Mouse (Mus musculus): Measurements from ENCODE around the gene Smarcc1. TPM values are rescaled to one million over a fixed set of nuclear protein-coding genes. Genes with fewer than 3 reads are reported as not detected.

Gene Smarcc1
- polyA plus RNA-seq, 1 experiment from 2014 or later: 80.7 TPM

DNA sequence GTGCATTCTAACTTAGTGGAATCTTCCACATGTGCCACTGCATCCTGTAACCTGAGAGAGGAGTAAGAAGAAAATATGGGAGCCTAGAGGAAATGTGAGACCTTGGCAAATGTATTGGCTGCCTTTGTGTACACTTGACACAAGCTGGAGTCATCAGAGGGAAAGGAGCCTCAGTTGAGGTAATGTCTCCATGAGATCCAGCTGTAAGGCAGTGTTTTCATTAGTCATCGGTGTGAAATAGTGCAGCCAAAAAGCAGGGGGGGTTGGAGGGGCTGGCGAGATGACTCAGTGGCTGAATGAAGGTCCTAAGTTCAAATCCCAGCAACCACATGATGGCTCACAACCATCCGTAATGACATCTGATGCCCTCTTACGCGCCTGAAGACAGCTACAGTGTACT is 44.9 kb downstream of the Smarcc1 start:
- no peak for ATAC-seq (ENCODE audit: insufficient number of reproducible peaks, insufficient read depth, low FRiP score, low read depth)
- Histone ChIP-seq H3K4me2 (ENCODE audit: low read length) (no peak overlapping the region), H3K4me3 (ENCODE audit: control insufficient read depth in 1 of 2, insufficient read depth in 1 of 2, low read depth in 1 of 2, low read length in 2 of 2) (no peak overlapping the region), H3K36me3 (ENCODE audit: control insufficient read depth, insufficient read depth, low read length) (peaks cover 59% of the 10 kb centered on the region), H3K9me3 (ENCODE audit: control insufficient read depth, low read length) (no peaks in the 10 kb centered on the region), H3K9ac (ENCODE audit: low read length) (no peak overlapping the region), H3K27ac (replicated peaks in 1 of 2; ENCODE audit: control insufficient read depth in 1 of 2, insufficient read depth in 1 of 2, low read depth in 2 of 2, low read length in 2 of 2) (no peak overlapping the region), H3K27me3 (ENCODE audit: control insufficient read depth, insufficient read depth, low read length) (no peaks in the 10 kb centered on the region), H3K4me1 (ENCODE audit: control insufficient read depth in 2 of 2, insufficient read depth in 2 of 2, low read length in 2 of 2) (no peaks in the 10 kb centered on the region)
- 91% methylated on average over 5 of the region's 5 CpGs for WGBS

DNA sequence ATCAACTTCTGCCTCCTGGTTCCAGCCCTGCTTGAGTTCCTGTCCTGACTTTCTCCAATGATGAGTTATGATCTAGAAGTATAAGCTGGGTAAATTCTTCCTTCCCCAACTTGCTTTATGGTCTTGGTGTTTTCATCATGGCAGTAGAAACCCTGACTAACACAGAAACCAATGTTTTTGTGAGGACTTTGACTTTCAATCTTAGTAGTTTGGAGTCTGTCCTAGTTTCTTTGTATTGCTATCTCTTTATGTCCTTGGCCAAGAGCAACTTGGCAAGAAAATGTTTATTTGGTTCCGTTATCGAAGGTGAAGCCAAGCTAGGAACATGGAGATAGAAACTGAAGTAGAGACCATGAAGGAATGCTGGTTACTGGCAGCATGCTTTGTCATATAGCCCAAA is 45.6 kb downstream of the Smarcc1 start:
- Histone ChIP-seq H3K9me3 (ENCODE audit: control insufficient read depth, low read length) (no peaks in the 10 kb centered on the region), H3K4me3 (ENCODE audit: control insufficient read depth in 1 of 2, insufficient read depth in 1 of 2, low read depth in 1 of 2, low read length in 2 of 2) (no peak overlapping the region), H3K4me1 (ENCODE audit: control insufficient read depth in 2 of 2, insufficient read depth in 2 of 2, low read length in 2 of 2) (no peaks in the 10 kb centered on the region), H3K36me3 (ENCODE audit: control insufficient read depth, insufficient read depth, low read length) (peaks cover 59% of the 10 kb centered on the region), H3K27ac (replicated peaks in 1 of 2; ENCODE audit: control insufficient read depth in 1 of 2, insufficient read depth in 1 of 2, low read depth in 2 of 2, low read length in 2 of 2) (no peak overlapping the region), H3K9ac (ENCODE audit: low read length) (no peak overlapping the region), H3K4me2 (ENCODE audit: low read length) (no peak overlapping the region), H3K27me3 (ENCODE audit: control insufficient read depth, insufficient read depth, low read length) (no peaks in the 10 kb centered on the region)
- WGBS: 70% methylated on average over 2 of the region's 2 CpGs
- no peak for ATAC-seq (ENCODE audit: insufficient number of reproducible peaks, insufficient read depth, low FRiP score, low read depth)

DNA sequence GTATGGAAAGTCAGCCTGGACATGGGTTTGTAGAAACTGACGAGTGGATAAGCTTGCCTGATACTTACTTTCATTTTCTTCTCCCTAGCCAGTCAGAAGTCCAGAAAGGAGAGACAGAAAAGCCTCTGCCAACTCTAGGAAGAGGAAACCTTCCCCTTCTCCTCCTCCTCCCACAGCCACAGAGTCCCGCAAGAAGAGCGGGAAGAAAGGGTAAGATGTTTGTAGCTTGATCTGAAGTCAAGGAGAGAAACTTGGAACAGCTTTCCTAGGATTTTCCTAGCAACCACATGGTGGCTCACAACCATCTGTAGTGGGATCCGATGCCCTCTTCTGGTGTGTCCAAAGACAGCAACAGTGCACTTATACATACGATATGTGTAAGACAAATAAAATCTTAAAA is 53.4 kb downstream of the Smarcc1 start:
- WGBS: 75% methylated on average over 5 of the region's 5 CpGs
- Histone ChIP-seq H3K9me3 (ENCODE audit: control insufficient read depth, low read length) (no peaks in the 10 kb centered on the region), H3K4me1 (ENCODE audit: control insufficient read depth in 2 of 2, insufficient read depth in 2 of 2, low read length in 2 of 2) (no peaks in the 10 kb centered on the region), H3K4me3 (ENCODE audit: control insufficient read depth in 1 of 2, insufficient read depth in 1 of 2, low read depth in 1 of 2, low read length in 2 of 2) (no peak overlapping the region), H3K36me3 (ENCODE audit: control insufficient read depth, insufficient read depth, low read length) (peaks cover 84% of the 10 kb centered on the region), H3K9ac (ENCODE audit: low read length) (no peak overlapping the region), H3K4me2 (ENCODE audit: low read length) (no peak overlapping the region), H3K27me3 (ENCODE audit: control insufficient read depth, insufficient read depth, low read length) (no peaks in the 10 kb centered on the region), H3K27ac (replicated peaks in 1 of 2; ENCODE audit: control insufficient read depth in 1 of 2, insufficient read depth in 1 of 2, low read depth in 2 of 2, low read length in 2 of 2) (no peak overlapping the region)
- no peak for ATAC-seq (ENCODE audit: insufficient number of reproducible peaks, insufficient read depth, low FRiP score, low read depth)

DNA sequence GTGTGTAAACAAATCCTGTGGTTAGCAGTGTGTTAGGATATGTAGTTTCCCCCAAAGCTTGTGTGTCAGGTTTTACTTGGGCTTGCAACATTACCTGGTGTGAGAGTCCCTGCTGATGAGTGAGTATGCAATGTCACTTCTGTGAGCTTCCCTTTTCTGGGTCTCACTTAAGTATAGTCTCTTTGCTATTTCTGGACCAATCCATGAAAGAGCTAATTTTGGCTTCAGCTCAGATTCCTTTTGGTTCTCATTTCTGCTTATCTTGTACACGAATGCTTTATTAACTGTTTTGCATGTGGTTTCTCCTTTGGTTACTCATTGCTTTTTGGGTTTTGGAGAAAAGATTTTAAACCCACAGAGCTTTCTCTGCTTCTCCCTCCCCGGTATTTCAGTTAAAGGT is 82.4 kb downstream of the Smarcc1 start:
- Histone ChIP-seq H3K4me3 (ENCODE audit: control insufficient read depth in 1 of 2, insufficient read depth in 1 of 2, low read depth in 1 of 2, low read length in 2 of 2) (no peak overlapping the region), H3K4me1 (ENCODE audit: control insufficient read depth in 2 of 2, insufficient read depth in 2 of 2, low read length in 2 of 2) (peaks cover 0 to 12% of the 10 kb centered on the region in 2 experiments; a peak in 3 of 4 replicates), H3K27ac (replicated peaks in 1 of 2; ENCODE audit: control insufficient read depth in 1 of 2, insufficient read depth in 1 of 2, low read depth in 2 of 2, low read length in 2 of 2) (peak overlapping the region in 1 of 2 experiments; percentile 55; a peak in 3 of 4 replicates), H3K9me3 (ENCODE audit: control insufficient read depth, low read length) (no peaks in the 10 kb centered on the region), H3K36me3 (ENCODE audit: control insufficient read depth, insufficient read depth, low read length) (peaks cover 89% of the 10 kb centered on the region), H3K9ac (ENCODE audit: low read length) (peak overlapping the region; percentile 26; the same call in 1 of the 2 replicates), H3K4me2 (ENCODE audit: low read length) (peak overlapping the region; percentile 25), H3K27me3 (ENCODE audit: control insufficient read depth, insufficient read depth, low read length) (no peaks in the 10 kb centered on the region)
- 52% methylated on average over 2 of the region's 2 CpGs for WGBS
- ATAC-seq (ENCODE audit: insufficient number of reproducible peaks, insufficient read depth, low FRiP score, low read depth): no peak

DNA sequence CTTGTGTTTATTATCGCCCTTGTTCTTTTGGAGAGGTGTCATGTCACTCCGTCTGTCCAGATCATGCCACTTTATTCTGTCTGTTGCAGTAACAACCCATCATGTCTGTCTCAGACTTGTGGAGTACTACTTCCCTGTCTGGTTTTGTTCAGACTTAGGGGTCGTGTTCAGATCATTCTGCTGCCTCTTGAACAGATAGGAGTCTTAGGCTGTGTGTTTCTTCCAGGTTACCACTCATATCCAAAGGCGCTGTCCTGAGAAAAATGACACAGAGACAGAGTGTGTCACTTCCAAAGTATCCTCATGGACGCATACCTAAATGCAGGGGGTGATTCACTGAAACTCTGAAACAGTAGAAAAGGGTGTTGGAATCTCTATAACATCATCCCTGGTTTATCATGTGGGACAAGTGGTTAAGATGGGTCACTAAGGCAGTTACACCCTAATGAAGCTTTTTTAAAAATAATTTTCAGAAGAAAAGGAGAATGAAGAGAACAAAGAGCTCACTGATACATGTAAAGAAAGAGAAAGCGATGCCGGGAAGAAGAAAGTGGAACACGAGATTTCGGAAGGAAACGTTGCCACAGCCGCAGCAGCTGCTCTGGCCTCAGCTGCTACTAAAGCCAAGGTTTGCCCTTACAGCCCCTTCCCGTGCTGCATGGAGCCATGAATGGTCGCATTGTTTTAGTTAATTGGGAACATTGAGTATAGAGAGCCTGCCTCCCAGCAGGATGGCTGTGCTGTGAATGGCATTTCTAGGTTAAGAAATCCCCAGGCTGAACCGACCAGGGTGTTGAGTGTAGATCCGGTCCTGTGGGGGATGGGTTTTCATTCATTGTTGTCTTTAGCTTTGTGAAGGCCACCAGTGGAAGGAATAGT is 88.3 kb downstream of the Smarcc1 start:
- Histone ChIP-seq H3K9ac (ENCODE audit: low read length) (no peak overlapping the region), H3K27ac (replicated peaks in 1 of 2; ENCODE audit: control insufficient read depth in 1 of 2, insufficient read depth in 1 of 2, low read depth in 2 of 2, low read length in 2 of 2) (peak overlapping the region; percentile 55 to 57), H3K4me3 (ENCODE audit: control insufficient read depth in 1 of 2, insufficient read depth in 1 of 2, low read depth in 1 of 2, low read length in 2 of 2) (no peak overlapping the region), H3K4me2 (ENCODE audit: low read length) (no peak overlapping the region), H3K4me1 (ENCODE audit: control insufficient read depth in 2 of 2, insufficient read depth in 2 of 2, low read length in 2 of 2) (peaks cover 0 to 13% of the 10 kb centered on the region in 2 experiments; a peak in 2 of 4 replicates), H3K27me3 (ENCODE audit: control insufficient read depth, insufficient read depth, low read length) (no peaks in the 10 kb centered on the region), H3K9me3 (ENCODE audit: control insufficient read depth, low read length) (no peaks in the 10 kb centered on the region), H3K36me3 (ENCODE audit: control insufficient read depth, insufficient read depth, low read length) (peaks cover 88% of the 10 kb centered on the region)
- ATAC-seq (ENCODE audit: insufficient number of reproducible peaks, insufficient read depth, low FRiP score, low read depth): no peak
- WGBS: 55% methylated on average over 15 of the region's 15 CpGs

DNA sequence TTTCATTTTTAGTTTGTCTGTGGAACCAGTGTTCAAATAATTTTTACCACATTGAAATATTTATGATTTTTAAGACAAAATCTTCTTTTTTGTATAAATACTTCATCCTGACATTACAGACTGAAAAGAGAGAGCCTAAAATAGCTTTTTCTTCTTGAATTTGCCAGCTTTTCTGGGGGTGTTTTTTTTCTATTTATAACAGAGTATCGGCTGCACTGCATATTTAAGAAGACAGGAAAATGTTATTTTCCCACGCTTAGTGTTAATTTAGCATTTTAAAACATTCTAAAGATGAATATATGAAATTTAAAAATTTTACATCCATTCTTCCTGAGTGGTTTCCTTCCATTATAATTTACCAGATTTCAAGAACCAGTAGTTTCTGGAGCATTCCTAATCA is 88.9 kb downstream of the Smarcc1 start:
- no peak overlapping the region for H3K9ac ChIP-seq (ENCODE audit: low read length)
- no peaks in the 10 kb centered on the region for H3K27me3 ChIP-seq (ENCODE audit: control insufficient read depth, insufficient read depth, low read length)
- H3K36me3 ChIP-seq (ENCODE audit: control insufficient read depth, insufficient read depth, low read length): peaks cover 85% of the 10 kb centered on the region
- no peaks in the 10 kb centered on the region for H3K9me3 ChIP-seq (ENCODE audit: control insufficient read depth, low read length)
- 86% methylated on average over 2 of the region's 2 CpGs for WGBS
- H3K4me1 ChIP-seq (ENCODE audit: control insufficient read depth in 2 of 2, insufficient read depth in 2 of 2, low read length in 2 of 2): peaks cover 0 to 13% of the 10 kb centered on the region in 2 experiments; a peak in 2 of 4 replicates
- no peak overlapping the region for H3K4me3 ChIP-seq (ENCODE audit: control insufficient read depth in 1 of 2, insufficient read depth in 1 of 2, low read depth in 1 of 2, low read length in 2 of 2)
- no peak for ATAC-seq (ENCODE audit: insufficient number of reproducible peaks, insufficient read depth, low FRiP score, low read depth)
- no peak overlapping the region for H3K4me2 ChIP-seq (ENCODE audit: low read length)
- no peak overlapping the region for H3K27ac ChIP-seq (replicated peaks in 1 of 2; ENCODE audit: control insufficient read depth in 1 of 2, insufficient read depth in 1 of 2, low read depth in 2 of 2, low read length in 2 of 2)

DNA sequence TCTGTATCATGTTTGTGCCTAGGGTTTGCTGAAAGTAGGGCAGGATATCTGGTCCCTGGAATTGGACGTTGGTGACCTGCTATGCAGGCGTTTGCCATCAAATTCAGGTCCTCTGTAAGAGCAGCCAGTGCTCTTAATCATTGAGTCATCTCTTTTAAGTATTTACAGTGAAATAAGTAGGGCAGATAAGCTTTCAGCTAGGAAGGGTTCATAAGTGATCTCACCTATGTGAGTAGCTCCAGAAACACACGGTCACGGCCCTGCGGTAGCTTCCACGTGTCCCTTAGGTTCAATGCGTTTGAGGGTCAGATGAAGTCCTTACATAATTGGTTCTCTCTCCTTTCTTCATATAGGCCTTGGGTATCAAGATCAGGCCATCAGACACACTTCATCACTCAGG is 90.8 kb downstream of the Smarcc1 start:
- Histone ChIP-seq H3K4me1 (ENCODE audit: control insufficient read depth in 2 of 2, insufficient read depth in 2 of 2, low read length in 2 of 2) (peaks cover 0 to 13% of the 10 kb centered on the region in 2 experiments; a peak in 2 of 4 replicates), H3K9me3 (ENCODE audit: control insufficient read depth, low read length) (no peaks in the 10 kb centered on the region), H3K4me3 (ENCODE audit: control insufficient read depth in 1 of 2, insufficient read depth in 1 of 2, low read depth in 1 of 2, low read length in 2 of 2) (no peak overlapping the region), H3K4me2 (ENCODE audit: low read length) (no peak overlapping the region), H3K27ac (replicated peaks in 1 of 2; ENCODE audit: control insufficient read depth in 1 of 2, insufficient read depth in 1 of 2, low read depth in 2 of 2, low read length in 2 of 2) (no peak overlapping the region), H3K27me3 (ENCODE audit: control insufficient read depth, insufficient read depth, low read length) (no peaks in the 10 kb centered on the region), H3K9ac (ENCODE audit: low read length) (no peak overlapping the region), H3K36me3 (ENCODE audit: control insufficient read depth, insufficient read depth, low read length) (peaks cover 87% of the 10 kb centered on the region)
- no peak for ATAC-seq (ENCODE audit: insufficient number of reproducible peaks, insufficient read depth, low FRiP score, low read depth)
- 69% methylated on average over 7 of the region's 7 CpGs for WGBS

All from heart, embryonic 14.5 days (tissue).